ENCODE assay signal across 13 mouse cellular contexts in genomic region chr17:26115205-26115898, GRCm38 (mm10). TPM values are rescaled to one million over a fixed set of nuclear protein-coding genes. Genes with fewer than 3 reads are reported as not detected.
A peak's percentile ranks its signal among the peaks of the same experiment; 100 is the strongest.
DNase-seq lines count a peak whose midpoint lies in the region; ATAC-seq and TF ChIP-seq lines count a peak whose summit lies in the region.
"Had no signal": no experiment of that assay in that cellular context is flagged by ENCODE, and none has a peak within 500 bp of the region (broad histone marks: within the 10 kb centered on the region; RNA-seq: fewer than 3 reads in every experiment).

No protein-coding gene starts in this region.

- H3K27me3 ChIP-seq in kidney, postnatal 0 days (ENCODE audit: insufficient read depth, low read length), result peaks cover 15% of the 10 kb centered on the region; the same call in 1 of the 2 replicates
- peaks cover 89% of the 10 kb centered on the region for H3K27me3 ChIP-seq in hindbrain, embryonic 10.5 days (ENCODE audit: insufficient read depth, poor library complexity, severe bottlenecking)
- H3K27me3 ChIP-seq in forebrain, embryonic 10.5 days (ENCODE audit: poor library complexity, severe bottlenecking), result peaks cover 95% of the 10 kb centered on the region

- H3K4me2 ChIP-seq in kidney, postnatal 0 days (ENCODE audit: low read length), result no peak overlapping the region
- H3K4me2 ChIP-seq: heart, embryonic 11.5 days; liver, embryonic 15.5 days; midbrain, embryonic 15.5 days; neural tube, embryonic 13.5 days had no signal

- WGBS in kidney, postnatal 0 days, result 62% methylated on average over 7 of the region's 7 CpGs
- 84% methylated on average over 7 of the region's 7 CpGs for WGBS in hindbrain, embryonic 10.5 days
- WGBS in forebrain, embryonic 10.5 days, result 86% methylated on average over 7 of the region's 7 CpGs

- no peaks in the 10 kb centered on the region for H3K36me3 ChIP-seq in kidney, postnatal 0 days (ENCODE audit: insufficient read depth, low read length)
- no peaks in the 10 kb centered on the region for H3K36me3 ChIP-seq in hindbrain, embryonic 10.5 days
- no peaks in the 10 kb centered on the region for H3K36me3 ChIP-seq in forebrain, embryonic 10.5 days (replicated peaks)
- H3K36me3 ChIP-seq: liver, embryonic 15.5 days; midbrain, embryonic 15.5 days; neural tube, embryonic 13.5 days had no signal

- DNase-seq in spleen, postnatal 36 days (ENCODE audit: low spot score in 2 of 2), result peak; percentile 36 to 44
- no peak for DNase-seq in spleen, postnatal 14 days (ENCODE audit: low spot score in 2 of 2)
- peak; percentile 56 for DNase-seq in kidney, postnatal 0 days (ENCODE audit: low spot score)
- DNase-seq in lung, postnatal 25 days (ENCODE audit: low spot score), result peak; percentile 73
- DNase-seq in hindbrain, embryonic 10.5 days (ENCODE audit: low spot score), result no peak
- DNase-seq in cerebellum, adult 18-20 months, result no peak
- no peak for DNase-seq in B cell, adult 2 months
- no peak for DNase-seq in forebrain, embryonic 10.5 days (ENCODE audit: extremely low spot score, low spot score)
- DNase-seq: gastrocnemius, adult 2 months had no signal

- no peak overlapping the region for H3K9ac ChIP-seq in kidney, postnatal 0 days (ENCODE audit: low read depth, low read length)
- H3K9ac ChIP-seq: liver, embryonic 15.5 days; midbrain, embryonic 15.5 days; neural tube, embryonic 13.5 days had no signal

- H3K27ac ChIP-seq in kidney, postnatal 0 days, result peak overlapping the region; percentile 73; the same call in 1 of the 2 replicates
- H3K27ac ChIP-seq in hindbrain, embryonic 10.5 days, result no peak overlapping the region
- H3K27ac ChIP-seq in forebrain, embryonic 10.5 days, result no peak overlapping the region
- H3K27ac ChIP-seq: gastrocnemius, adult 2 months; liver, embryonic 15.5 days; midbrain, embryonic 15.5 days; neural tube, embryonic 13.5 days had no signal

- H3K4me3 ChIP-seq in kidney, postnatal 0 days (replicated peaks; ENCODE audit: low read depth, low read length), result no peak overlapping the region
- no peak overlapping the region for H3K4me3 ChIP-seq in hindbrain, embryonic 10.5 days
- no peak overlapping the region for H3K4me3 ChIP-seq in forebrain, embryonic 10.5 days
- H3K4me3 ChIP-seq: gastrocnemius, adult 2 months; liver, embryonic 15.5 days; midbrain, embryonic 15.5 days; neural tube, embryonic 13.5 days had no signal

- H3K9me3 ChIP-seq in kidney, postnatal 0 days (replicated peaks; ENCODE audit: low read length), result no peaks in the 10 kb centered on the region
- H3K9me3 ChIP-seq in hindbrain, embryonic 10.5 days, result no peaks in the 10 kb centered on the region
- no peaks in the 10 kb centered on the region for H3K9me3 ChIP-seq in forebrain, embryonic 10.5 days
- H3K9me3 ChIP-seq: liver, embryonic 15.5 days; midbrain, embryonic 15.5 days; neural tube, embryonic 13.5 days had no signal

- H3K4me1 ChIP-seq in kidney, postnatal 0 days (replicated peaks; ENCODE audit: insufficient read depth, low read length), result peaks cover 9% of the 10 kb centered on the region; the same call in 1 of the 2 replicates
- peaks cover 33% of the 10 kb centered on the region for H3K4me1 ChIP-seq in hindbrain, embryonic 10.5 days (replicated peaks)
- peaks cover 36% of the 10 kb centered on the region for H3K4me1 ChIP-seq in forebrain, embryonic 10.5 days

- ATAC-seq in kidney, postnatal 0 days (replicated peaks; ENCODE audit: low FRiP score, low read depth), result peak; percentile 46; the same call in 1 of the 2 replicates
- ATAC-seq: midbrain, embryonic 15.5 days had no signal

- TF ChIP-seq CTCF in kidney, postnatal 0 days (IDR thresholded peaks at IDR 0.05; ENCODE audit: low read depth), result no peak

RNA-seq across cellular contexts. Expression of gene Tmem8, which starts 2.3 kb away (rescaled TPM):
- 13.0 and 14.0 TPM in 2 replicates for polyA plus RNA-seq in kidney, postnatal 0 days (2015; fragmentation: Nextera tagmentation; extraction: Ambion mirVana)
- 1.8 and 1.9 TPM in 2 replicates for polyA plus RNA-seq in hindbrain, embryonic 10.5 days (2016; fragmentation: Nextera tagmentation; extraction: Ambion mirVana)
- polyA plus RNA-seq in forebrain, embryonic 10.5 days (2016; fragmentation: Nextera tagmentation; extraction: Ambion mirVana), result 1.7 and 1.8 TPM in 2 replicates

RNA-seq across cellular contexts. Expression of gene Mrpl28, which starts 7.9 kb away (rescaled TPM):
- 175 and 192 TPM in 2 replicates for polyA plus RNA-seq in kidney, postnatal 0 days (2015; fragmentation: Nextera tagmentation; extraction: Ambion mirVana)
- 301 and 318 TPM in 2 replicates for polyA plus RNA-seq in hindbrain, embryonic 10.5 days (2016; fragmentation: Nextera tagmentation; extraction: Ambion mirVana)
- 318 and 342 TPM in 2 replicates for polyA plus RNA-seq in forebrain, embryonic 10.5 days (2016; fragmentation: Nextera tagmentation; extraction: Ambion mirVana)

RNA-seq across cellular contexts. Expression of gene Nme4, which starts 19.9 kb away (rescaled TPM):
- polyA plus RNA-seq in kidney, postnatal 0 days (2015; fragmentation: Nextera tagmentation; extraction: Ambion mirVana), result 56.1 and 57.6 TPM in 2 replicates
- 95.9 and 109 TPM in 2 replicates for polyA plus RNA-seq in hindbrain, embryonic 10.5 days (2016; fragmentation: Nextera tagmentation; extraction: Ambion mirVana)
- polyA plus RNA-seq in forebrain, embryonic 10.5 days (2016; fragmentation: Nextera tagmentation; extraction: Ambion mirVana), result 126 and 138 TPM in 2 replicates

RNA-seq across cellular contexts. Expression of gene Axin1, which starts 23.1 kb away (rescaled TPM):
- polyA plus RNA-seq in kidney, postnatal 0 days (2015; fragmentation: Nextera tagmentation; extraction: Ambion mirVana), result 11.1 and 19.4 TPM in 2 replicates
- 9.1 and 9.4 TPM in 2 replicates for polyA plus RNA-seq in hindbrain, embryonic 10.5 days (2016; fragmentation: Nextera tagmentation; extraction: Ambion mirVana)
- 8.4 and 10.5 TPM in 2 replicates for polyA plus RNA-seq in forebrain, embryonic 10.5 days (2016; fragmentation: Nextera tagmentation; extraction: Ambion mirVana)

RNA-seq across cellular contexts. Expression of gene Decr2, which starts 25.2 kb away (rescaled TPM):
- 44.8 and 47.3 TPM in 2 replicates for polyA plus RNA-seq in kidney, postnatal 0 days (2015; fragmentation: Nextera tagmentation; extraction: Ambion mirVana)
- 30.2 and 30.7 TPM in 2 replicates for polyA plus RNA-seq in hindbrain, embryonic 10.5 days (2016; fragmentation: Nextera tagmentation; extraction: Ambion mirVana)
- polyA plus RNA-seq in forebrain, embryonic 10.5 days (2016; fragmentation: Nextera tagmentation; extraction: Ambion mirVana), result 23.5 and 24.7 TPM in 2 replicates

Comparison
In these comparisons a context has a peak if more than half of its experiments do, and no peak if none do; other contexts are left out.
1. DNase-seq: peak in spleen, postnatal 36 days (2 of 2), kidney, postnatal 0 days (single experiment) and lung, postnatal 25 days (single experiment); none in spleen, postnatal 14 days (0 of 2), hindbrain, embryonic 10.5 days (single experiment), cerebellum, adult 18-20 months (0 of 2), B cell, adult 2 months (0 of 2) and forebrain, embryonic 10.5 days (single experiment).